Mouse (Mus musculus) C2C12 (cell line): ENCODE measurements around the gene Lrp1. TPM values are rescaled to one million over a fixed set of nuclear protein-coding genes. Genes with fewer than 3 reads are reported as not detected.

ENCODE experiments used
- H3K27me3 ChIP-seq: one replicate; pipeline ENCODE4 v1.6.1; 2011; ENCODE audit not compliant: control insufficient read depth, insufficient read depth, insufficient read length
- H3K36me3 ChIP-seq: one replicate; pipeline ENCODE4 v1.6.1; 2011; ENCODE audit not compliant: control insufficient read depth, insufficient read depth
- H3K4me3 ChIP-seq: one replicate; pipeline ENCODE4 v1.5.1; 2011; ENCODE audit warnings: mild to moderate bottlenecking, control low read depth; ENCODE audit not compliant: poor library complexity, insufficient read depth, severe bottlenecking
- H3K79me2 ChIP-seq: one replicate; pipeline ENCODE4 v1.6.1; 2011; ENCODE audit not compliant: control insufficient read depth, insufficient read depth
- H3K79me3 ChIP-seq: one replicate; pipeline ENCODE4 v1.6.1; 2011; ENCODE audit warnings: low read depth, control low read depth
- H3ac ChIP-seq: one replicate; pipeline ENCODE3; 2011; ENCODE audit warnings: low read depth; ENCODE audit not compliant: control insufficient read depth, insufficient read length
- CEBPB ChIP-seq: IDR thresholded peaks from one replicate; pipeline ENCODE4 v1.6.1; 2011; ENCODE audit warnings: low read depth, mild to moderate bottlenecking, control low read depth, moderate library complexity
- CTCF ChIP-seq: IDR thresholded peaks from one replicate; pipeline ENCODE4 v1.5.1; 2011; ENCODE audit not compliant: control insufficient read depth, insufficient read depth, insufficient read length
- FOSL1 ChIP-seq: IDR thresholded peaks from one replicate; pipeline ENCODE4 v1.8.0; 2011; ENCODE audit warnings: mild to moderate bottlenecking, low read length; ENCODE audit not compliant: poor library complexity, insufficient read depth, severe bottlenecking
- MAX ChIP-seq: IDR thresholded peaks from one replicate; pipeline ENCODE4 v1.6.1; 2011; ENCODE audit warnings: mild to moderate bottlenecking, control low read depth
- MYOD1 ChIP-seq: IDR thresholded peaks from one replicate; pipeline ENCODE4 v1.6.1; 2011; ENCODE audit warnings: low read depth; ENCODE audit not compliant: control insufficient read depth, insufficient read length
- MYOG ChIP-seq: IDR thresholded peaks from one replicate; pipeline ENCODE4 v1.6.1; 2011; ENCODE audit not compliant: control insufficient read depth, insufficient read length; ENCODE audit errors: extremely low read depth
- USF1 ChIP-seq: IDR thresholded peaks from one replicate; pipeline ENCODE4 v1.6.1; 2011; ENCODE audit warnings: low read depth, mild to moderate bottlenecking, control low read depth, moderate library complexity
- polyA plus RNA-seq: library from polyadenylated mRNA; unstranded; fragments of >200 nt; fragmentation: generic; extraction: Trizol; gene quantifications from one replicate; pipeline ENCODE4 v1.2.1, GENCODE M21; 2012; ENCODE audit warnings: missing spikeins

Gene Lrp1
- polyA plus RNA-seq, 1 experiment = 190 TPM

DNA sequence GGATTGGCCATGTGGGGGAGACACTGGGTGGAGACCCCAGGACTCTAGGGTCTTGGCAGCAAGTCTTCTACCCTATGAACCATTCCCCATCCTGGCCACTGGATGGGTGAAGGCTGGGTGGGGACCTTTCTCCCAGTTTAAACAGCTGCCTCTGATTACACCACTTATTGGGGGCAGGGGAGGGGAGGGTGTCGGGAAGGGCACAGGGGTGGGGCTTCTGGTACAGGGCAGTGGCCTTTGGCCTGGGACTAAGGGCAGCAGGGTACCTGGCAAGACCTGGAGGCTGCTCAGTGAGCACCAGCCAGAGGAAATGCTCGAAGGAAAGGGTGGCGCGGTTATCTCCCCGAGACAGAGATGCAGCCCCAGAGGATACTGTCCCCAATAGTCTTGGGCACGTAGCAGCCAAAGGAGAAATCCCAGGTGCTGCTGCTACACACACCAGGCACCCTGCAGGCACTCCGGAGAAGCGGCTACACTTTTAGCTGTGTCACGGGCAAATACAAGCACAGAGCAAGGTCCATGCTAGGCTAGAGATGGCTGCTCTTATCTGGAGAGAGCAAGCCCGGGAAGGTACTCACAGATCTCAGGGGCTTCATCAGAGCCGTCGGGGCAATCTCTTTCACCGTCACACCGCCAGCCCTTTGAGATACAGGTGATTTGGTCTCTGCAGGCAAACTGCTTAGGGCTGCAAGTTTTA is 8.7 kb downstream of the Lrp1 start:
- peaks cover 55% of the 10 kb centered on the region for H3K79me3 ChIP-seq
- H3K27me3 ChIP-seq = no peaks in the 10 kb centered on the region
- no peak overlapping the region for H3ac ChIP-seq
- TF ChIP-seq CTCF = no peak
- TF ChIP-seq MAX = no peak
- no peak for TF ChIP-seq CEBPB
- TF ChIP-seq USF1 = no peak
- TF ChIP-seq MYOD1 = no peak
- TF ChIP-seq FOSL1 = no peak
- no peak for TF ChIP-seq MYOG
- no peak overlapping the region for H3K4me3 ChIP-seq
- H3K79me2 ChIP-seq = peaks cover 85% of the 10 kb centered on the region
- peaks cover 66% of the 10 kb centered on the region for H3K36me3 ChIP-seq

DNA sequence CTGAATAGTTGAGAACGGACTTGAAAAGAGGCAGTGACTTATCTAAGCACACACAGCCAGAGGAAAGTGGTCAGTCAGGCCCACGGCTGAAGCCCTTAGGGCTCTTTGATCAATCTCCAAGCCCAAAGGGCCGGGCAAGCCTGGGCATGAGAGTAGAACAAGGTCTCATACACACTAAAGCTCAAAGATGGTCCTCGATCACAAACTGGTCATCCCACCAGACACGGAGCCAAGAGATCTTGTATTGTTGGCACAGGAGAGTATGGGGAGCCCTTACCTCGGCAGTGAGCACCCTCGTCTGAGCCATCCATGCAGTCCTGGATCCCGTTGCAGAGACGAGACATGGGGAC is 10.9 kb downstream of the Lrp1 start:
- Histone ChIP-seq H3K36me3 (peaks cover 85% of the 10 kb centered on the region), H3ac (no peak overlapping the region), H3K79me3 (peaks cover 49% of the 10 kb centered on the region), H3K79me2 (peaks cover 87% of the 10 kb centered on the region), H3K27me3 (no peaks in the 10 kb centered on the region), H3K4me3 (no peak overlapping the region)
- TF ChIP-seq USF1 (no peak), MAX (no peak), FOSL1 (no peak), MYOG (no peak), MYOD1 (no peak), CEBPB (no peak), CTCF (no peak)

DNA sequence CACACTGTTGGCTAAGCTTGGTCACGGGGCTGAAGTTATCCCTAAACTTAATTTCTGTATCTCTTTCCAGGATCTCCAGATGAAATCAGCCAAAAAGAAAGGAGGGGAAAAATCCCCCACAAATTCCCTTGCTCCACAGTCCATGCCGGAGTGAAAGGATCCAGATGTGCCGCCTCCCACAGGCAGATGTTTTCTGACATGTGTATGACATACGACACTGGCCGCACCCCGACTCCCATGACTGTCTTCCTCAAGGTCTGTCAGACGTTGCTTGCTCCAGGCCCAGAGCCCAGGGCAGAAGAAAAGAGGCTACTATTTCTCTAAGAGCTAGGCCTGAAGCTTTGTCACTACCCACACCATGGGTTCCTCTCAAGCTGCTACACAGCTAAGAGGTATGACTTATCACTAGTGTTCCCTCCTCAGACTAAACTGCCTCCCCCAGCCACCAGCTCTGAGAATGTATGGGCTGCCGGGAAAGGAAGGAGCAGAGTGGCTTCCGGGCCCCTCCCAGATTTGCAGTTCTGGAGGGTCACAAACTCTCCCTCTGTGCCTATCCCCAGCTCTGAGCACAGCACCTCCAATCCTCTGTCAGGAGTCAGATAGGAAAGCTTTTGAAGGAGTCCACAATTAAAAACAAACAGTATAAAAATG is 11.4 kb downstream of the Lrp1 start:
- no peak overlapping the region for H3ac ChIP-seq
- peaks cover 44% of the 10 kb centered on the region for H3K79me3 ChIP-seq
- H3K36me3 ChIP-seq = peaks cover 89% of the 10 kb centered on the region
- H3K79me2 ChIP-seq = peaks cover 87% of the 10 kb centered on the region
- H3K27me3 ChIP-seq = no peaks in the 10 kb centered on the region
- TF ChIP-seq MAX (no peak), CTCF (no peak), MYOD1 (no peak), FOSL1 (no peak), USF1 (no peak), MYOG (no peak), CEBPB (no peak)
- H3K4me3 ChIP-seq = no peak overlapping the region

DNA sequence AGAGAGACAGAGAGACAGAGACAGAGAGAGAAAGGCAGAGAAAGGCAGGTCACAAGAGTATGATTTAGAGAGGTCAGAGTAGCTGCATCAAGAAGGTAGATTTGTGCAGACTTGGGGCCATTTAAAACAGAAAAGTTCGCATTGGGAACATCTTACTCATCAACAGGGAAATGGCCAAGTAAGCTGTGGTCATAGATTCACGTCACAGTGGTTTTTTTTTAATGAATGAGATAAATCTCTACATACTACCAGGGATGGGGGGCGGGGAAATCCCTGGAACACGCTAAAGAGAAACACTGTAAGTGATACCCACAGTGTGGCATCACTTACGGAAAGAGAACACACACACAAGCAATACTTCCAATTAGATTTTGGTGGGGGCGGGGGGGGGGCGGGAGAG is 13.9 kb downstream of the Lrp1 start:
- Histone ChIP-seq H3K79me3 (peaks cover 38% of the 10 kb centered on the region), H3ac (no peak overlapping the region), H3K4me3 (no peak overlapping the region), H3K79me2 (peaks cover 87% of the 10 kb centered on the region), H3K36me3 (peaks cover 93% of the 10 kb centered on the region), H3K27me3 (no peaks in the 10 kb centered on the region)
- TF ChIP-seq FOSL1 (peak; percentile 70), MYOD1 (no peak)

DNA sequence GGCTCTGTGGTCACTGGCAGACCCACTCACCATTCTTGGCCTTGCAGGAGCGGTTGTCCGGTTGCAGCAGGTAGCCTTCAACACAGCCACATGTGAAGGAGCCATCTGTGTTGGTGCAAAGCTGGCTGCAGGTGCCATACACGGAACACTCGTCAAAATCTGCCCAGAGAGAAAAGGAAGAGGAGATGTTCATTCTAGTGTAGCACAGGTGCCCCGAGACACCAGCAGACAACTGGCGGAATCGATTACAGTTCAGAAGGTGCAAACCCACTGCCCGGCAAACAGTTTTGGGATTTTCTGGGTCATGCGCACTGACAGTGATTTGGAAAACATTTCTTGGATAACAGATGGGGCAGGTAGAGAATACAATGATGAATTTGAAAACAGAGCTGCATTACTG is 15.2 kb downstream of the Lrp1 start:
- H3K4me3 ChIP-seq = no peak overlapping the region
- H3K27me3 ChIP-seq = no peaks in the 10 kb centered on the region
- H3K79me3 ChIP-seq = peaks cover 38% of the 10 kb centered on the region
- peaks cover 93% of the 10 kb centered on the region for H3K36me3 ChIP-seq
- no peak overlapping the region for H3ac ChIP-seq
- no peak for TF ChIP-seq FOSL1
- TF ChIP-seq CEBPB = no peak
- TF ChIP-seq MAX = no peak
- no peak for TF ChIP-seq MYOG
- H3K79me2 ChIP-seq = peaks cover 90% of the 10 kb centered on the region

- TF ChIP-seq MAX (no peak), MYOD1 (no peak), FOSL1 (no peak), CEBPB (no peak), USF1 (no peak), CTCF (no peak), MYOG (no peak)
- peaks cover 90% of the 10 kb centered on the region for H3K79me2 ChIP-seq
- peak overlapping the region; percentile 0 for H3ac ChIP-seq
- peaks cover 39% of the 10 kb centered on the region for H3K79me3 ChIP-seq
- H3K36me3 ChIP-seq = peaks cover 93% of the 10 kb centered on the region
- H3K4me3 ChIP-seq = no peak overlapping the region
- no peaks in the 10 kb centered on the region for H3K27me3 ChIP-seq
Measured at GRCm38 (mm10) chr10:127605251-127605547, 15.7 kb downstream of the Lrp1 start.
